Mouse (Mus musculus) hindbrain, embryonic 10.5 days (tissue): ENCODE measurements around the gene Tmem243. TPM values are rescaled to one million over a fixed set of nuclear protein-coding genes. Genes with fewer than 3 reads are reported as not detected.
"Not testable (repeated sequence)": the region's sequence is repeated elsewhere in the genome, so short reads cannot be mapped to it uniquely, and the experiment has no call there.

Experiments used
- DNase-seq: peaks from one replicate; pipeline ENCODE4 v3.0.0-alpha.2; 2017; ENCODE audit warnings: low spot score
- H3K27ac ChIP-seq: fragments of 300-500 bp; sonication (generic); 2 replicates; pipeline ENCODE4 v1.5.1; 2016; ENCODE audit warnings: mild to moderate bottlenecking, moderate library complexity
- H3K27me3 ChIP-seq: fragments of 300-500 bp; sonication (generic); 2 replicates; pipeline ENCODE4 v1.6.1; 2016; ENCODE audit warnings: mild to moderate bottlenecking; ENCODE audit not compliant: poor library complexity, insufficient read depth, severe bottlenecking
- H3K36me3 ChIP-seq: fragments of 300-500 bp; sonication (generic); 2 replicates; pipeline ENCODE4 v1.6.1; 2016; ENCODE audit warnings: mild to moderate bottlenecking, moderate library complexity
- H3K4me1 ChIP-seq: fragments of 300-500 bp; sonication (generic); replicated peaks from 2 replicates; pipeline ENCODE4 v1.6.1; 2016; ENCODE audit warnings: mild to moderate bottlenecking
- H3K4me3 ChIP-seq: fragments of 300-500 bp; sonication (generic); 2 replicates; pipeline ENCODE4 v1.5.1; 2016; ENCODE audit warnings: mild to moderate bottlenecking, moderate library complexity
- H3K9me3 ChIP-seq: fragments of 300-500 bp; sonication (generic); 2 replicates; pipeline ENCODE4 v1.6.1; 2016; ENCODE audit warnings: mild to moderate bottlenecking, moderate library complexity
- WGBS: fragments of 180-500 bp; shearing (Covaris S2); methylation state at CpG from one replicate; pipeline ENCODE4 v1.1.7; 2016; 5-methylcytosine and 5-hydroxymethylcytosine counted together
- polyA plus RNA-seq: library from polyadenylated mRNA; unstranded; fragments of >200 nt; fragmentation: Nextera tagmentation; extraction: Ambion mirVana; gene quantifications from 2 replicates; pipeline ENCODE4 v1.2.1, GENCODE M21; 2016

Tmem243 gene
- polyA plus RNA-seq, 1 experiment from 2014 or later, result 24.4 TPM

DNA sequence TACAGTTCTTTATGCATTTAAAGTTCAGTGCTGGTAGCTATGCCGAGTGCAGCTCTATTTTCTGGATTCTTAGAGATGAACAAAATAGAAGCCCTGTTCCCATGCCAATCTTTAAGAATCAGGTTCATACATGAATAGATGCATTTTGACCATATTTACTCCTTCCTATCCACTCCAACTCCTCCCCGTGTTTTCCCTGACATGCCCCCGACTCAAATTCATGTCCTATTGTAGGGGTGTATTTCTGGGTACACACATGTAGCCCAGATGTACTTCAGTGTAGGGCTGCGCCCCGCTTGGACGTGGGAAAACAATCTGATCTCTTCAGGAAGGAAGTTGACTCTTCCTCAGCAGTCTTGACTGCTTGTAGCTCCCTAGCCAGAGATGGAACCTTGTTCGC, 61.6 kb downstream of the Tmem243 start:
- H3K4me1 ChIP-seq, result peaks cover 13% of the 10 kb centered on the region
- peak; percentile 31 for DNase-seq
- peak overlapping the region; percentile 99 for H3K27ac ChIP-seq
- H3K4me3 ChIP-seq, result peak overlapping the region; percentile 94
- WGBS, result 25% methylated on average over 7 of the region's 7 CpGs
- peaks cover 14% of the 10 kb centered on the region; the same call in 1 of the 2 replicates for H3K36me3 ChIP-seq
- no peaks in the 10 kb centered on the region for H3K27me3 ChIP-seq
- H3K9me3 ChIP-seq, result no peaks in the 10 kb centered on the region

DNA sequence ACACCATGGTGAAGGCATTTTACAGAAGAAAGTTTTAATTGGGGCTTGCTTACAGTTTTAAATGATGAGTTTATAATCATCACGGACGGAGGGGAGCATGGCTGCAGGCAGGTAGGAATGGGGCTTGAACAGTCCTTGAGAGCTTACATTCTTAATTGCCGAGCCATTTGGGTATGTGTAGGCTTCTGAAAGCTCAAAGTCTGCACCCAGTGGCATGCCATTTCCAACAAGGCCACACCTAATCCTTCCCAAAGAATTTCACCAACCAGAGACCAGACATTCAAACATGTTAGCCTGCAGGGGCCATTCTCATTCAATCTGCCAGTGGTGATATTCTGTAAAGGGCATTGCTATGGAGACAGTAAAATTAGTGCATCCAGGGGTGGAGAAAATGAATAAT, 62.9 kb downstream of the Tmem243 start:
- H3K9me3 ChIP-seq, result no peaks in the 10 kb centered on the region
- H3K4me3 ChIP-seq, result no peak overlapping the region
- H3K27me3 ChIP-seq, result no peaks in the 10 kb centered on the region
- WGBS, result 90% methylated on average over 3 of the region's 3 CpGs
- peaks cover 9% of the 10 kb centered on the region; the same call in 1 of the 2 replicates for H3K36me3 ChIP-seq
- no peak overlapping the region for H3K27ac ChIP-seq
- peaks cover 13% of the 10 kb centered on the region for H3K4me1 ChIP-seq
- no peak for DNase-seq

DNA sequence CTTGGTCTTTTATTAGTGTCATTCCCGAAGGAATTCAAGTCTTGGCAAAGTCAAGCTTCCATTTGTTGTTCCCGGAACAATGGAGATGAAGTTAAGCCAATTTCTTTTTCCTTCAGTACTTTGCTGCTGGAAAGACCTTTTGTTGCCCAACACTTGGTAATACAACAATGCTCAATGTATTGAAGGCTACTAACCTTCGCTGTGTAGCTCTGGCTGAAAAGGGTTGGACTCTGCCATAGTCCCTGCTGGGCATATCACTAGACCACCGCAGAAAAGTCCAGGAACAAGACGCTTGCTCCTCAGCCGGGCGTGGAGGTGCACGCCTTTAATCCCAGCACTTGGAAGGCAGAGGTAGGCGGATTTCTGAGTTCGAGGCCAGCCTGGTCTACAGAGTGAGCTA, 64.7 kb downstream of the Tmem243 start:
- H3K4me3 ChIP-seq, H3K4me1 ChIP-seq, H3K27ac ChIP-seq, H3K9me3 ChIP-seq, DNase-seq, H3K27me3 ChIP-seq, H3K36me3 ChIP-seq: not testable (repeated sequence)
- 90% methylated on average over 10 of the region's 10 CpGs for WGBS

DNA sequence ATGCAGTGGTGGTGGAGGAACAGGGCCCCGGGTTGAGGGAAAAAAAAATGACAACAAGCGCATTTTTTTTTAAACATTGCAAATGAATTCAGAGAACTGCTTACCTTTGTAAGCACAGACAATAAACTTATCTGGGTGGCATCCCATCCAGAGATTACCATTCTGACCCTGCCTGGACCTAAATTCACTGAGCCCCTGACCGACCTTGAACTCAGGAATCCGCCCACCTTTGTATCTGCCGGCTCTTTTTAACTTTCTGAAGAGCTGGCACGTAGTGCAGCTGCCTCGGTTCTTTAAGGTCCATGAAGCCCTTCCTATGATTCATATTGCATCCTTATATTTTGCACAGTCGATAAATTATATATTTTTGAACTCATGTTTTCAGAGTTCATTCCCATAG, 65.9 kb downstream of the Tmem243 start:
- no peak for DNase-seq
- Histone ChIP-seq H3K4me1 (peaks cover 7% of the 10 kb centered on the region), H3K4me3 (no peak overlapping the region), H3K36me3 (no peaks in the 10 kb centered on the region), H3K27me3 (no peaks in the 10 kb centered on the region), H3K27ac (no peak overlapping the region), H3K9me3 (no peaks in the 10 kb centered on the region)
- WGBS, result 79% methylated on average over 8 of the region's 8 CpGs

DNA sequence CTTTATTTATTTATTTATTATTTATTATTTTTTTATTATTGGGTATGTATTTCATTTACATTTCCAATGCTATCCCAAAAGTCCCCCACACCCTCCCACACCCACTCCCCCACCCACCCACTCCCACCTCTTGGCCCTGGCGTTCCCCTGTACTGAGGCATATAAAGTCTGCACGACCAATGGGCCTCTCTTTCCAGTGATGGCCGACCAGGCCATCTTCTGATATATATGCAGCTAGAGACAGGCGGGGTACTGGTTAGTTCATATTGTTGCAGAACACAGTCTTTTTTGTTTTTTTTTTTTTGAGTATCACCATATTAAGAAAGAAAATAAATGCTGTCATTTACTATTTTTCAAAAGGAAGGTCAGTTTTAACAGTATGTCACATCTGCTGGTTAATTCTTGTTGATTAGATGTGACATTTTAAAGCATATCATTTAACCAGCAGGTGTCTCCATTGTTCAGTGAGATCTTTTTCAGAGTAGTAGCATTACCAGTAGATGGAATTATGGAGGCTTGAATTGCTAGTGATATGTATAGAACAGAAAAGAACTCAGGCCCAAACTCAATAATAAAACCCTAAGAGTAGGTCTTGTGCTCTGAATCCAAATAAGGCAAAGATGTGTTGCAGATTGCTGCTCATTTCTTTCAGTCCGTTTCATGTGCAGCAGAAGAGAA, 69.0 kb downstream of the Tmem243 start:
- WGBS, result 76% methylated on average over 5 of the region's 5 CpGs
- H3K36me3 ChIP-seq, H3K27me3 ChIP-seq, DNase-seq, H3K27ac ChIP-seq, H3K4me3 ChIP-seq, H3K9me3 ChIP-seq, H3K4me1 ChIP-seq: not testable (repeated sequence)

DNA sequence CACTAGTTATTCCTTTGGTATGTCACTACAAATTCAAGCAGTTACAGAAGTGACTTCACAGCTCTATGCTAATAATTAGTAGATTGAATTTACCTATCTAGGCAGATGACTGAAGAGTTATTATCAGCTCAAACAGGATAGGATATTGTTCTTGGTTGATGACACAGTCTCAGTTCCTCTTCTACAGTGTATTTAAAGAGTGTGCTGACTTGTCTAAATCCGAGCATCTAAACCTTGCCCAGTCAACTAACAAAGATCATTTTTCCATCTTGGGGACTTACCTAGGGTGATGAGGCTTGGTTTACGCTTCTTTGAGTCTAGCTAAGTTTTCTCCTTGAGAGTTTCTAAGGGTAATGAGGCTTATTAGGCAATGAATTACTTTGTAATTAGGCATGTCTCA, 72.8 kb downstream of the Tmem243 start:
- H3K27me3 ChIP-seq, result no peaks in the 10 kb centered on the region
- WGBS, result 85% methylated on average over 2 of the region's 2 CpGs

DNA sequence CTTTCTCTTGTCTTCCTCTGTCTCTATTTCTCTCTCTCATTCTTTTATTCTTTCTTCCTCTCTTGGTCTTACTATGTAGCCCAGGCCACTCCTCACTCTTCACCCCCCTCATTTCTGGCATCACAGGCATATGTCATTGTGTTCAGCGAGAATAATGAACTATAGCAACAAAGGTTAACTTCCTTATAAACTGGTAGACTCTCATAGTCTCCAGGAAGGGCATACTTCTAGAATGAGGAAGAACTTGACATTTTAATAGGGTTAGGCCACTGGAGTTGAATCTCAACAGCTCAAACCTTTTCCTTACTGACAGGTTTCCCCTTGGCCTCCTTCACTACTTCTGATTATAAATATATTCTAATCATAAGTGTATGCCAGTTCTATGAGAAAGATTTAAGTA, 86.0 kb downstream of the Tmem243 start:
- Histone ChIP-seq H3K4me3 (no peak overlapping the region), H3K4me1 (no peaks in the 10 kb centered on the region), H3K27me3 (no peaks in the 10 kb centered on the region), H3K9me3 (no peaks in the 10 kb centered on the region), H3K36me3 (no peaks in the 10 kb centered on the region), H3K27ac (no peak overlapping the region)
- WGBS, result 80% methylated on average over 1 of the region's 1 CpGs
- DNase-seq, result no peak

More for the DNA sequence above, 72.8 kb downstream of the Tmem243 start:
- Histone ChIP-seq H3K9me3 (no peaks in the 10 kb centered on the region), H3K27ac (no peak overlapping the region), H3K4me1 (no peaks in the 10 kb centered on the region), H3K36me3 (no peaks in the 10 kb centered on the region), H3K4me3 (no peak overlapping the region)
- DNase-seq, result no peak

Other genes starting within 250 kb of the Tmem243 start
- 0.39 and 0.66 TPM in 2 replicates for gene Abcb4, start 207.0 kb upstream of the Tmem243 start, polyA plus RNA-seq
- gene Crot, start 103.3 kb upstream of the Tmem243 start, polyA plus RNA-seq, result 26.4 and 29.4 TPM in 2 replicates
- gene Dmtf1, start 61.1 kb downstream of the Tmem243 start, polyA plus RNA-seq, result 54.9 and 61.2 TPM in 2 replicates
- gene 9330182L06Rik, start 165.4 kb downstream of the Tmem243 start, polyA plus RNA-seq, result 3.4 and 5.3 TPM in 2 replicates